Mouse (Mus musculus): ENCODE results near the gene Xcr1.

GRCm38 (mm10) chr9:123861929-123862328 is at the start of gene Xcr1:
- TF ChIP-seq CTCF (IDR thresholded peaks at IDR 0.05; ENCODE audit: low read depth) (no peak), EP300 (IDR thresholded peaks at IDR 0.05; ENCODE audit: low read depth) (no peak)
